Mouse (Mus musculus): ENCODE results near the gene Alx1. TPM values are rescaled to one million over a fixed set of nuclear protein-coding genes. Genes with fewer than 3 reads are reported as not detected.

Alx1 gene
- not detected for total RNA-seq (2021)
- long read RNA-seq, experiment 1 = 0 reads
- long read RNA-seq, experiment 2 = 0 reads

DNA sequence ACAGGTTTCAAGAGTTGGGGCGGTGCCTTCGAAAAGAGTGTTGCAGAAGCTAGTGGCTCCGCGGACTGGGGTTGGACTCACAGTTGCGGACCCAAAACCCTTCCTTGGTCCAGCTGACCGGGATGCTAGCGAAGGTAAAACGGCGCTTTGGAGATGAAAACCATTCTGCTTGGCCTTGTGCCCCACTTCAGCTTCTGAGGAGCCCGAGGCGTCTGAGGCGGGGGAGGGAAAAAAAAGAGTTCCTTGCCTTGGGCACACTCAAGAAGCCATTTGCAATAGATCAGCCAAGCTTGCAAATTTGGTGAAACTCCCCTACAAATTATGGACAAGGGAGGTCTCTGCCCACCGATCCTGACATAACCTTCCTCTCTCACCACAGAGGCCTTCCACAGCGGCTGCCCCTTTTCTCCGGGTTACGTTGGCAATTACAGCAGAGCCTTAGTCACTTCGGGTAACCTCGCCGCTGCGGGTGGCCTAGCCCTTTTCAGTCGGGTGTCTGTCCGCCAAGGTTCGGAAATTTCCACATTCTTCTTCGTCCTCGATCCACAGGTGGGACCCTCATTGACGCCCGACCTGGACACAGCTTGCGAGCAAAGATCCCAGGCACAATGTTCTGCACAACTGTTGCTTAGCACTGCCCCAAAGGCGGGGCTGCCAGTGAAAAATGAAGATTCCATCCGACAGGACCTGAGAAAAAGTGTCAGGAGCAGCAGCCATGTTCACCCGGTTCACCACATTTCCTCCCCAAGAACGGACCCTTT lies at the start of gene Alx1:
Gene Alx1 (minus strand): TSS at position 486 of the 761 bp plus-strand sequence.
- no peak for DNase-seq

DNA sequence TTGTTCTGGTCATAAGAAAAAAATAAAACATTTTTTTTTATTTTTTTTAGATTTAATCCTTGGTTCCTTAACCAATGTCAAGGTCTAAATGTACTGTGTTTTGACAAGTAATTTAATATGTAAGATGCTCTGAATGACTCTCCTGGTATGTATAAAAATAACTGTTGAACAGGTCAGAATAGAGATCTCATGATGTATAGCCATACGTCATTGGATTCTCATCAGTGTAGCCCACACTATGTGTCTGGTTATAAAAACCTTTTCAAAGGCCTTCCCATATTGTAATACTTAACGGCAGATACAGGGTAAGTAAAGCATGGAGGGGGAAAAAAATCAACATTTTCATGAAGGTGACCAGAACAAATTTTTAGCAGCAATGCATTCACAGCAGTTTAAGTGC lies 19.6 kb upstream of the Alx1 start:
- intact Hi-C loops (cut with DNase I) = no loop called here

More for the DNA sequence above, at the start of gene Alx1:
- intact Hi-C loops (cut with DNase I) = no loop called here

DNA sequence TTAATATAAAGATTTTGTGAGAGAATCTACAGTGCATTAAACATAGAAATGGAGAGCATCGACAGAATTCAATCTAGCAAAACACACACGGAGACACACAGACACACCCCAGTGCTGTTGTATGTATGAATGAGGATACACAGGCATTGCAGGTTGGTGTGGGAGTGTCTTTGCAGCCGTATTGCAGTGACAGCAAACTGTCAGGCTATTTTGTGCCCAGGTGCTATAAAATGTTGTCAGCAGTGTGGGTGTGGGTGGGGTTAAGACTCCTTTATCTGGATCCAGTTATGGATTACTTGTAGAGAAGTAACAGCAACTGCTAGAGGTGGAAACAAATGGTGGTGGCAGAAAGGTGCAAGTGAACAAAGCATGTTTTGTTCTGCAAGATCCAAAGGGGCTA lies 16.6 kb upstream of the Alx1 start:
- intact Hi-C loops (cut with DNase I) = no loop called here
- DNase-seq = no peak

More for the DNA sequence above, 19.6 kb upstream of the Alx1 start:
- DNase-seq = no peak

DNA sequence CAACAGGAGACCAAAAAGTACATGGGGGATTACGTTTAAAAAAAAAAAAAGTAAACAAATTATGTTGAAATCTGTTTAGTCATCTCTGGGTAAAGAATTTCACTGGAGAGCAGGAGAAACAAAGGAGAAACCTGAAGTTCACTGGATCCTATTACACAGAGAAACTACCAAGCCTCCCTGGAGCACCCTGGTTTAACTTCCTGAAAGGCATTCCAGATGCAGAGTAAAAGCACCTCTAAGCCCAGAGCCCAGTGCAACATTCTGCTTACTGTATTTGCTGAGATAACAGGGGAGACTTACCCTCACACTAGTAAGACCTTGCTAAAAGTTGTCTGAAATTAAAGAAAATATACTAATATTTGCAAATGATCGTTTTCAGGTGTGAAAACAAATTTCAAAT lies 15.0 kb upstream of the Alx1 start:
- intact Hi-C loops (cut with DNase I) = no loop called here
- DNase-seq = no peak

DNA sequence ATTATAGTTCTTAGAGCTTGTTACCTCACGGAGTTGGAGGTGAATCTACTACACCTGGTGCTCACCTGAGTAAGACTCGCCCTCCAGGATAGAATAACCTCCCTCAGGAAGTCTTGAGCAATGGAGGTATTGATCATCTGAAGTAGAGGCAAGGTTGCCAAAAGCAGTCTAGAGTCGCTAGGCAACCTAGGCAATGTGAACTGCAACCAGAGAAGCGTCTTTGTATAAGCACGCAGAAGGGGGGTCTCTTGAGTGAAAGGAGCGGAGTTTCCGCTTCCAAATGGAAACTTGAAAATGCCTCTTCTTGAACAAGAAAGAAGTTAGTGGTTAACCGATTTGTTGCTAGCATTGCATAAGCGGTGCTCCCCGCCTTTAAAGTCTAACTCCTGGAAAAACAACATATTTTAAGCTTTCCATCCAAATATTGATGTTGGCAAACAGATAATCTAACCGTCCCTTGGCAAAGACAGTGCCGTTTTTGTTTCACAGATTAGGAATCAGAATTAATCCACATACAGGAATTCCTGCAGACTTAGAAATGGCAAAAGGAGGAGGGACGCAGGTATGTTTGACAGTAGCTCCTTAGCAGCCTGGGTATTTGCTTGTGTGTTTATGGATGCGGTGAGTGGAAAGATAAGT lies 5.1 kb upstream of the Alx1 start:
- DNase-seq = no peak
- intact Hi-C loops (cut with DNase I) = no loop called here

DNA sequence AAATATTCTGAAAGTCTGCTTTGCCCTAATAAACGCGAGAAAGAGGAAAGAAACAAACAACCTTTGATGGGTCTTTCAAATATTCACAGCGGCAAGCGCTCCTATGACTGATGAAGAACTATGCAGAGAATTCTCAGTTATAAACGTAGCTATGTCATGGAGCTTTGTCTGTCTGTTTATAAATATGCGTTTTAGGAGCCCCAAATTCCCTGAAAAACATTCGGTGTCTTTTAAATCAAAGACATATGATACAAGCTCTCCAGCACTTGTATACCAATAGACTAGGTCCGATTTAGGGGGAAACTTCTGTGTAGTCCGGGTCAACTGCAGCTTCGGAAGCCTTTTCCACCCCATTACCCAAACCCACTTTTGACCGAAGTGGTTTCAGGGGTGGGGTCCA lies 916 bp upstream of the Alx1 start:
- DNase-seq = no peak
- intact Hi-C loops (cut with DNase I) = no loop called here

DNA sequence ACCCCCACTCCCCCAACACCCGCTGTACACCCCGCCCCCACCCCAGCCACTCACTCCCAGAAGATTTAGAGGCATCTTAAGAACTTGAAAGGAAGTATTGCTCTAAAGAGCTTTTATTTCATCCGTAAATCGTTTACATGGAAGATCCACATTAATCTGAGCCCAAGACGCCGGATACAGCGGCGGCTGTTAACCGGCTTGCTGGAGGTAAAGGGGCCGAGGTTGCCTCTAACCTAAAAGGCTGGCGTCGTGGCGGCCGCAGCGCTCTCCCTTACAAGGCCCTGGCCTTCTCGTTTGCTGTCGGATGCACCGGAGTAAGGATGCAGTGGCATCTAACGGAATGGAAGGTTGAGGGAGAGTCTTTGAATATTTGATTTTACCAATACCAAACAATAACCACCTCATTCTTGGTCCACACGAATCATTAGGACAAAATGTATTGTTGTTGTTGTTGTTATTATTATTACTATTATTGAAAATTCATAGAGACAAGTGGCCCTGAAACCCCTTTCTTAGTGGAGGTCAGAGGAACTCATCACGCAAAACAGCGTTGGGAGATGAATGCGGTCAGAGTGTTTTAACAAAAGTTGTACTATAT lies 784 bp downstream of the Alx1 start:
- intact Hi-C loops (cut with DNase I) = no loop called here
- no peak for DNase-seq

DNA sequence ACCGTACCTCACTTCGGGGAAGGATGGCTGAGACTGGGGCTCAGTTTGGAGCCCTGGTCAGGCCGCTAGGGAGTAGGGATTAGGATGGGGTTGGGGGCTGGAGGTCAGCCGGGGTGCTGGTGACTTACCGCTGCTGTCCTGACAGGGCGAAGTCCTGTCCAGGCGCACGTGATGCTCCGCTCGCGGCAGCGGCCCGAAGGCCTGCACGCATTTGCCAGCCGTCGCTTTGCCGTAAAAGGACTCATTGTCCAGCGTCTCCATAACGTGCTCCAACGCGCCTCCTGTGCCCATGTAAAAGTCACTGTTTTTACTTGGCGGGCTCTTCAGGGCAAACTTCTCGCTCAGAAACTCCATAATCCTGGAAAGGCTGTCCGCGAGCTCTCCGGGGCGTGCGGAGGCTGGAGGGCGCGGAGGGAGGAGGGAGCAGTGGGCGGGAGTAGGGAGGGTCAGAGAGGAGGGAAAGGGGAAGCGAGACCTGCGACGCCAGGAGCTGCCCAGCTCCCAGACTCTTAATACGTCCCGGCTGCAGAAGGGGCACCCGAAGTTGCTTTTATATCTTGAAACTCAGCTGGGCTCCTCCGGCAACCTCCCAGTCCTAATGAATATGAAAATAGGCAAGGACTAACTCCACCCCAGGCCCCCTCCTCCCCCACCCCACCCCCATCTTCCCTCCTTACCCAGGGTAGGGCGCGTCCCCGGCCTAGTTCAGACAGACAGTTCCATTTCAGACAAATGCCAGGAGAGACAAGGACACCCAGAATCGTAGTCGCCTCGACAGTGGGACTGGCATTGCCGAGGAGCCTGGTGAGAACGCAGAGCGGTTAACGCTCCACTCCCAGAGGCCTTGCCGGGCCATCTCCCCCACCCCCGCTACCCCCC lies 1.5 kb downstream of the Alx1 start:
- intact Hi-C loops (cut with DNase I) = no loop called here
- peak in 1 of 2 experiments; percentile 14 for DNase-seq

DNA sequence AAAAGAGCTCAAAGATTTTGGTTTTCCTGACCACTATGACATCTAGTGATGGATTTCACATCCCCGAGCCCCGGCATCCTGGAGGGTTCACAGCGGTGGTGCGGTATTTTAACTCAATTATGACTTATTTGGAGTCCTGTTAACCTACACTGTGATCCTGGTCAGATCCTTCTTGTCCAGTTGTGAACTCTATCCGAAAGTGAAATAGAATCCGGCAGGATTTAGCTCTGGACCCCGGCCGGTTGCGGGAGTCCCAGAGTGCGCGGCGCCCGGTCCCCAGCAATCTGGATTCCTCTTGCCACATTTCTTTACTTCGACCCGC lies 2.1 kb downstream of the Alx1 start:
- DNase-seq = peak in 1 of 2 experiments; percentile 12
- intact Hi-C loops (cut with DNase I) = no loop called here

DNA sequence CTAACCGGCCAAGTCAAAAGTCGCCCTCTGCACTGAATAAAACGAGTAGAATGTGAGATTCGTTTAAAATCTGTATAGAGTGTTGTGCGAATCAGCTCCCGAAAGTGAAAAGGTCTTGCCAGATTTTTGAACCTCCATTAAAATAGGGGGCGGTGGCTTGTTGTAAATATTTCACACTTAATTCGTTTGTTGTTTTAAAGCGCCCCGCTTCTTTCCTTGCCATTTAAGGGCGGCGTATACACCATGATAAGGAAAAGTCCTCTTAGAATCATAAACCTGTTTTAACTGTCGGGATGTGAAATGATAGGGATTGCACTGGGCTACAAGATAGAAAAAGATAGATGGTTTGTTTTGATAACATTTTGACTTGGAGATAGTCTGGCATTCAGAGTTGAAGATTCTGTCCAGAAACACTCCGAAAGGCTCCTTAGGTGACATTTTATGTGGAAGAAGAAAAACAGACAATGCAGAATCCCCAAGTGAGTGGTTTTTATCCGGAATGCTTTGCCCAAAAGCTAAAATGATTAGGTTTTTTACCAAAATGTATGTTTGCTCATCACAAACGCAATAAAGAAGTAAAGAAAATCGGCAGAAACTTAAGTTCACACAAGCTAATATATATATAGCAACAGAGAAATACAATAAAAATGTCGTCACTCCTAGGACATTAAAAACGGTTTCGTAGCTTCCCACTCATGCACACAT lies 2.6 kb downstream of the Alx1 start:
- DNase-seq = no peak
- intact Hi-C loops (cut with DNase I) = no loop called here

DNA sequence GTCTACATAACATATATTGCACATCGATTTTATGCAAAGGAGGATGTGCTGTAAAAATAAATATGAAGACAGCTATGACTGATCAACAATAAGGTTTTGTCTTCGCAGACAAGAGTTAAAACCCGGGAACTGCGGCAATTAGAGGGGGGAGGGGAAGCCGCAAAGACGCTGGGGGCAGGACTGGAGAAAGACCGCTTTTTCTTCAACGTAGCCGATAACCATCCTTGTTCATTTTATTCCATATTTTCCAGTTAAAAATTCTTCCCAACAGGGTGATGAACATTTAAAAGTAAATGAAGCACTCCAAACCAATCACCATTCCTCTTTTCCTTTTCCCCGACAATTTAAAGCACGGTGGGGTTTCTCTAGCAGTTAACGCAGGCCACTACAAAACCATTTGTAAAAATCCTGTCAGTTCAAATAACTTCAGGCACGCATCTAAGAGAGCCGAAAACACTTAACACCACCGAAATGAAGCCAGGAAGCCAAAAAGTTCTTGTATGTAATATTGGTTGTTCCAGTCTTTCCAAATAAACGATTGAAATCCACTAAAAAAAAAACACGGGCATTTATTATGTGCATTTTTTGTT lies 3.3 kb downstream of the Alx1 start:
- no peak for DNase-seq
- intact Hi-C loops (cut with DNase I) = no loop called here

DNA sequence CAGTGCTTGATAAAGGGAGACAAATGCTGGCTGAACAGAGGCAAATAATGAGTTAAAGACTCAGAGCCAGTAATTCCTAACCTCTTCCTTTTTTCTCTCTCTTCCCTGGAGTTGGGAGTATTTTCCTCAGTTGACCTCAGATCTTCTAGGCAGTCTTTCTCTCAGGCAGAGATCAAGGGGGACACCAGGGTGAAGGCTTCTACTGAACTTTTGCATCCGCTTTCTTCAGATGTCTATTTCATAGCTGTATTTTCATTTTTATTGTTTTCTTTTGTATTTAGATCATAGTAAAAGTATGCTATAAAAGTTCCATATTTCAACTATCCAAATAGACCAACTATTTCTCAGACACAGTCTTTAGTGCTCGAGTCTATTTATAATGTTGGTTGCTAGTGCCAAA lies 27.5 kb downstream of the Alx1 start:
- intact Hi-C loops (cut with DNase I) = no loop called here
- DNase-seq = no peak

DNA sequence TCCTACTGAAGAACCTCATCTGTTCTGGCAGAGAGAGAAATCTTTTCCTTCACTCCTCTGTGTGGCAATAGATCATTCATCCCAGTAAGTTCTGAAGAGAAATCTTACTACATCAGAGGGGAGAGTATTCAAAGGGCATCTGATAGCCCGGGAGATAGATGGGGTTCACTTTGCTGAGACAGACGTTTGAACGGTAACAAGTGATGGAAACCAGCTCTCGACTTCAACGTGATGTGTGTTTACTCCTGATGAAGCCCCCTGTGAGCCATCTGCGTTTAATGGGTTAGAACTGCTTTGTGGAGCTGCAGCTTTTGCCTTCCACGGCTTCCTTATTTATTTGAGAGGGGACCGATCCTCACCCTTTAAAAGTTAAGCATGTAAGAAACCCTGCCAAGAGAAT lies 29.1 kb downstream of the Alx1 start:
- DNase-seq = no peak
- intact Hi-C loops (cut with DNase I) = no loop called here

DNA sequence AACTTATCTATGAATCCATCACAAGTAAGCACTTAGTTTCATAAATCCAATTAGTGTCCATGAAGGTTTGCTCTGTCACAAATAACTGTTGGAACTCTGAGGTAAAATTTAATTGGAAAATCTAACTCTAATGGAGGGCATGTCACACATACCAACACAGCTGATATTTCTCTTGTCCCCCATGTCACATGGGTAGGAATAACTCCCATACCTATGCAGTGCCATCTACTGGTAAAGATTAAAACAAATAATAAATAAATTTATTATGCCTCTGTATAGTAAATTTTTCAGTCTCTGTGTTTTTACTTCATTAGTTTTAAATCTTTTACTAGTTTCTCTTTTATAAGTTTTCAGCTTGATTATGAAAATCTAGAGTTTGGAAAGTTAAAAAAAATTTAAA lies 30.4 kb downstream of the Alx1 start:
- intact Hi-C loops (cut with DNase I) = no loop called here
- DNase-seq = no peak

DNA sequence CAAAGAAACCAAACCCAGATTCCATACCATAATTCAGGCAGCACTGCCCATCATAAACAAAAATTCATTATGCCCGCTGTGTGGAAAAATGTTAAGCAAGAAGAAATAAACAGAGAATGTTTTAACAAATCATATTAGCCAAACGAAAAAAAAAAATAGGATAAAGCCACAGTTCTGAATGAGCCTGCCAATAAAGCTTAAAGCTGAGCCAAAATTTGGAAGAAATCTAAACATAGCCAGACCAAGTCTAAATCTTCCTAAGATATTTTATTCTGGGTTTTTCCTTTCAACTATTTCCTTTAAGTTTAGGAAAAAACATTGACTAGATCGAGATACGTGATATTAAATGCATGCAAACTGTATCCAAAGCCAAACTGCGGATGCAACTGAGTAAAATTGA lies 54.9 kb downstream of the Alx1 start:
- intact Hi-C loops (cut with DNase I) = no loop called here
- DNase-seq = no peak

DNA sequence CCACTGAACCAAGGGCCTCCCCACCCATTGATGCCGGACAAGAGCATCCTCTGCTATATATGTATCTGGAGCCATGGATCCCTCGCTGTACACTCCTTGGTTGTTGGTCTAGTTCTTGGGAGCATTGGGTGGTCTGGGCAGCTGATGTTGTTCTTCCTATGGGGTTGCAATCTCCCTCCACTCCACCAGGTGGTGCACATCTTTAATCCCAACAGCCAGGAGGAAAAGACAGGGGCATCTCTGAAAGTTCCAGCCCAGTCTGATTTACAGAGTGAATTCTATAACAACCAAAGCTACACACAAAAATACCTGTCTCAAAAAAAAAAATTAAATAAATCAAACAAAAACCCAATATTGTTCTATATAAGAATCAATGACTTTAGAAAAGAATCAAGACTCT lies 70.4 kb downstream of the Alx1 start:
- intact Hi-C loops (cut with DNase I) = no loop called here
- no peak for DNase-seq

All from gastrocnemius, postnatal 36 days (tissue).